Mouse (Mus musculus) intestine, postnatal 0 days (tissue): ENCODE results near the gene Cmss1. TPM values are rescaled to one million over a fixed set of nuclear protein-coding genes. Genes with fewer than 3 reads are reported as not detected.

Experiments used
- ATAC-seq: fragments of 200-750 bp; cut with Nextera tagmentation; 2 replicates; pipeline ENCODE4 v1.8.0; 2017; ENCODE audit warnings: mild to moderate bottlenecking, moderate TSS enrichment, moderate library complexity
- H3K27ac ChIP-seq: fragments of 300-500 bp; sonication (generic); 2 replicates; pipeline ENCODE4 v1.5.1; 2014; ENCODE audit warnings: mild to moderate bottlenecking, low read depth, low read length, moderate library complexity
- H3K27me3 ChIP-seq: fragments of 300-500 bp; sonication (generic); replicated peaks from 2 replicates; pipeline ENCODE4 v1.6.1; 2014; ENCODE audit warnings: low read length, mixed read lengths; ENCODE audit not compliant: control insufficient read depth, insufficient read depth
- H3K36me3 ChIP-seq: fragments of 300-500 bp; sonication (generic); 2 replicates; pipeline ENCODE4 v1.6.1; 2014; ENCODE audit warnings: mild to moderate bottlenecking, moderate library complexity; ENCODE audit not compliant: control insufficient read depth, insufficient read depth
- H3K4me1 ChIP-seq: fragments of 300-500 bp; sonication (generic); replicated peaks from 2 replicates; pipeline ENCODE4 v1.6.1; 2014; ENCODE audit warnings: antibody characterized with exemption, low read length, mixed read lengths; ENCODE audit not compliant: control insufficient read depth, insufficient read depth
- H3K4me2 ChIP-seq: fragments of 300-500 bp; sonication (generic); replicated peaks from 2 replicates; pipeline ENCODE4 v1.6.1; 2014; ENCODE audit warnings: low read depth, mild to moderate bottlenecking, moderate library complexity
- H3K4me3 ChIP-seq: fragments of 300-500 bp; sonication (generic); 2 replicates; pipeline ENCODE4 v1.5.1; 2014; ENCODE audit warnings: low read depth, low read length
- H3K9ac ChIP-seq: fragments of 300-500 bp; sonication (generic); 2 replicates; pipeline ENCODE4 v1.6.1; 2014; ENCODE audit warnings: mild to moderate bottlenecking, low read depth, low read length
- H3K9me3 ChIP-seq: fragments of 300-500 bp; sonication (generic); 2 replicates; pipeline ENCODE4 v1.6.1; 2016; ENCODE audit warnings: mixed run types; ENCODE audit not compliant: control insufficient read depth
- CTCF ChIP-seq: sonication (generic); IDR thresholded peaks from 2 replicates; pipeline ENCODE4 v1.5.1; 2016; ENCODE audit warnings: low read depth, mild to moderate bottlenecking, control low read depth, antibody characterized with exemption, moderate library complexity
- WGBS: fragments of 180-500 bp; shearing (Covaris S2); extraction: QIAGEN DNeasy Blood & Tissue Kit; methylation state at CpG from one replicate; pipeline ENCODE4 v1.1.7; 2014; 5-methylcytosine and 5-hydroxymethylcytosine counted together
- polyA plus RNA-seq: library from polyadenylated mRNA; unstranded; fragments of >200 nt; fragmentation: Nextera tagmentation; extraction: Ambion mirVana; gene quantifications from 2 replicates; pipeline ENCODE4 v1.2.1, GENCODE M21; 2015

The Cmss1 gene
- polyA plus RNA-seq, 1 experiment from 2014 or later, result 19.1 TPM

- no peaks in the 10 kb centered on the region for H3K27me3 ChIP-seq
- no peaks in the 10 kb centered on the region for H3K36me3 ChIP-seq
- H3K9ac ChIP-seq, result no peak overlapping the region
- 81% methylated on average over 4 of the region's 4 CpGs for WGBS
- H3K4me2 ChIP-seq, result no peak overlapping the region
- H3K4me1 ChIP-seq, result no peaks in the 10 kb centered on the region
- TF ChIP-seq CTCF, result no peak
- H3K9me3 ChIP-seq, result no peaks in the 10 kb centered on the region
- no peak for ATAC-seq
- H3K4me3 ChIP-seq, result no peak overlapping the region
- no peak overlapping the region for H3K27ac ChIP-seq
These were observed 92.3 kb downstream of the Cmss1 start for GRCm38 (mm10) chr16:57514371-57514770.

GRCm38 (mm10) chr16:57513562-57513961 lies 93.1 kb downstream of the Cmss1 start:
- Histone ChIP-seq H3K27me3 (no peaks in the 10 kb centered on the region), H3K36me3 (no peaks in the 10 kb centered on the region), H3K9me3 (no peaks in the 10 kb centered on the region), H3K27ac (no peak overlapping the region), H3K4me2 (no peak overlapping the region), H3K4me3 (no peak overlapping the region), H3K9ac (no peak overlapping the region), H3K4me1 (no peaks in the 10 kb centered on the region)
- ATAC-seq, result no peak
- WGBS, result 91% methylated on average over 7 of the region's 7 CpGs
- no peak for TF ChIP-seq CTCF

- no peak overlapping the region for H3K4me3 ChIP-seq
- no peaks in the 10 kb centered on the region for H3K4me1 ChIP-seq
- no peaks in the 10 kb centered on the region for H3K36me3 ChIP-seq
- no peak overlapping the region for H3K9ac ChIP-seq
- H3K27ac ChIP-seq, result no peak overlapping the region
- no peak for TF ChIP-seq CTCF
- ATAC-seq, result no peak
- H3K27me3 ChIP-seq, result no peaks in the 10 kb centered on the region
- no peak overlapping the region for H3K4me2 ChIP-seq
- no peaks in the 10 kb centered on the region for H3K9me3 ChIP-seq
- 91% methylated on average over 3 of the region's 3 CpGs for WGBS
These were observed 97.6 kb downstream of the Cmss1 start for GRCm38 (mm10) chr16:57509099-57509498.

- Histone ChIP-seq H3K4me3 (no peak overlapping the region), H3K4me1 (no peaks in the 10 kb centered on the region), H3K4me2 (no peak overlapping the region), H3K9me3 (no peaks in the 10 kb centered on the region), H3K27ac (no peak overlapping the region), H3K27me3 (no peaks in the 10 kb centered on the region), H3K9ac (no peak overlapping the region), H3K36me3 (no peaks in the 10 kb centered on the region)
- 67% methylated on average over 1 of the region's 1 CpGs for WGBS
- ATAC-seq, result no peak
- TF ChIP-seq CTCF, result no peak
These were observed 98.3 kb downstream of the Cmss1 start for GRCm38 (mm10) chr16:57508351-57508750.

- no peak overlapping the region for H3K4me3 ChIP-seq
- ATAC-seq, result no peak
- H3K9me3 ChIP-seq, result no peaks in the 10 kb centered on the region
- no peak for TF ChIP-seq CTCF
- no peaks in the 10 kb centered on the region for H3K36me3 ChIP-seq
- H3K27me3 ChIP-seq, result no peaks in the 10 kb centered on the region
- 42% methylated on average over 6 of the region's 6 CpGs for WGBS
- no peak overlapping the region for H3K4me2 ChIP-seq
- H3K27ac ChIP-seq, result no peak overlapping the region
- no peaks in the 10 kb centered on the region for H3K4me1 ChIP-seq
- no peak overlapping the region for H3K9ac ChIP-seq
These were observed 100.5 kb downstream of the Cmss1 start for GRCm38 (mm10) chr16:57506133-57506532.

GRCm38 (mm10) chr16:57504728-57505127 lies 101.9 kb downstream of the Cmss1 start:
- ATAC-seq, result no peak
- Histone ChIP-seq H3K27me3 (no peaks in the 10 kb centered on the region), H3K27ac (no peak overlapping the region), H3K9ac (no peak overlapping the region), H3K36me3 (no peaks in the 10 kb centered on the region), H3K4me2 (no peak overlapping the region), H3K4me1 (no peaks in the 10 kb centered on the region), H3K9me3 (no peaks in the 10 kb centered on the region), H3K4me3 (no peak overlapping the region)
- TF ChIP-seq CTCF, result no peak
- 88% methylated on average over 4 of the region's 4 CpGs for WGBS

GRCm38 (mm10) chr16:57502761-57503160 lies 103.9 kb downstream of the Cmss1 start:
- no peak overlapping the region for H3K27ac ChIP-seq
- H3K4me3 ChIP-seq, result no peak overlapping the region
- no peaks in the 10 kb centered on the region for H3K27me3 ChIP-seq
- H3K9ac ChIP-seq, result no peak overlapping the region
- no peak for TF ChIP-seq CTCF
- 71% methylated on average over 5 of the region's 5 CpGs for WGBS
- no peak for ATAC-seq
- no peaks in the 10 kb centered on the region for H3K9me3 ChIP-seq
- H3K4me2 ChIP-seq, result no peak overlapping the region
- no peaks in the 10 kb centered on the region for H3K4me1 ChIP-seq
- no peaks in the 10 kb centered on the region for H3K36me3 ChIP-seq
